Mouse (Mus musculus) stomach, embryonic 16.5 days (tissue): ENCODE results near the gene Ace. TPM values are rescaled to one million over a fixed set of nuclear protein-coding genes. Genes with fewer than 3 reads are reported as not detected.

Source experiments
- ATAC-seq: fragments of 200-750 bp; cut with Nextera tagmentation; 2 replicates; pipeline ENCODE4 v1.8.0; 2017; ENCODE audit warnings: moderate number of reproducible peaks, moderate TSS enrichment; ENCODE audit not compliant: insufficient read depth, low FRiP score
- H3K27ac ChIP-seq: fragments of 300-500 bp; sonication (generic); 2 replicates; pipeline ENCODE4 v1.5.1; 2014; ENCODE audit warnings: low read length
- H3K27me3 ChIP-seq: fragments of 300-500 bp; sonication (generic); 2 replicates; pipeline ENCODE4 v1.6.1; 2014; ENCODE audit warnings: low read length, control low read depth, mixed read lengths; ENCODE audit not compliant: control insufficient read depth, insufficient read depth
- H3K36me3 ChIP-seq: fragments of 300-500 bp; sonication (generic); 2 replicates; pipeline ENCODE4 v1.6.1; 2014; ENCODE audit warnings: low read length; ENCODE audit not compliant: control insufficient read depth, insufficient read depth
- H3K4me1 ChIP-seq: fragments of 300-500 bp; sonication (generic); 2 replicates; pipeline ENCODE4 v1.6.1; 2014; ENCODE audit warnings: low read length, control low read depth, mixed read lengths; ENCODE audit not compliant: control insufficient read depth, insufficient read depth
- H3K4me2 ChIP-seq: fragments of 300-500 bp; sonication (generic); 2 replicates; pipeline ENCODE4 v1.6.1; 2014; ENCODE audit warnings: low read depth, low read length, mixed read lengths
- H3K4me3 ChIP-seq: fragments of 300-500 bp; sonication (generic); replicated peaks from 2 replicates; pipeline ENCODE4 v1.5.1; 2014; ENCODE audit warnings: mild to moderate bottlenecking, low read length
- H3K9ac ChIP-seq: fragments of 300-500 bp; sonication (generic); 2 replicates; pipeline ENCODE4 v1.6.1; 2014; ENCODE audit warnings: low read length
- H3K9me3 ChIP-seq: fragments of 300-500 bp; sonication (generic); replicated peaks from 2 replicates; pipeline ENCODE4 v1.6.1; 2016; ENCODE audit warnings: low read length, control low read depth; ENCODE audit not compliant: control insufficient read depth
- WGBS: fragments of 180-500 bp; shearing (Covaris S2); extraction: QIAGEN DNeasy Blood & Tissue Kit; methylation state at CpG from one replicate; pipeline ENCODE4 v1.1.7; 2014; 5-methylcytosine and 5-hydroxymethylcytosine counted together
- polyA plus RNA-seq: library from polyadenylated mRNA; unstranded; fragments of >200 nt; fragmentation: Nextera tagmentation; extraction: Ambion mirVana; gene quantifications from 2 replicates; pipeline ENCODE4 v1.2.1, GENCODE M21; 2015

Ace gene
- polyA plus RNA-seq, 1 experiment from 2014 or later = 3.3 TPM

DNA sequence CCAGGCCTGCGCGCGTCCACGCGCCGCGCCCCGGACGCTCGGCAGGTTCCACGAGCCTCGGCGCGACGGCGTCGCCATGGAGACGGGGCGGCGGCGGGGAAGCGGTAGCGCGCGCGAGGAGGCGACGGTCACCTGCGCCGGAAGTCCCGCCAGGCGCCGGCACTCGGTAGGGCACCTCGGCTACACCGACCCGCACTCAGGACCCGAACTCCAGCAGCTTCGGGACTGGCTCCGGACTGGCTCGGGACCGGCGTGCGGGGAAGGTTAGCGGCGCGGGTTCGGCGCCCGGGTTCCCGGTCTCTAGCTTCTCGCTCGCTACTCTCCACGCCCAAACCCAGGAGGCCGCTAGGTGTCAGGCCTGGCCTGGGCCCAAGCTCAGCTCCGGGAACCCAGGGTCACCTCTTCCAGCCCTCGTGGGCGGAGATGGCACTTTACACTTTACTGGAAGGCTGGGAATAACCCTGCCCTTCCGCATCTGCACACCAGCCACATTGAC, 23.6 kb upstream of the Ace start:
- no peaks in the 10 kb centered on the region; the same call in 1 of the 2 replicates for H3K27me3 ChIP-seq
- under 1% methylated on average over 59 of the region's 59 CpGs for WGBS
- H3K4me1 ChIP-seq = peaks cover 18% of the 10 kb centered on the region
- peak overlapping the region; percentile 80 for H3K9ac ChIP-seq
- H3K36me3 ChIP-seq = no peaks in the 10 kb centered on the region
- no peaks in the 10 kb centered on the region for H3K9me3 ChIP-seq
- peak overlapping the region; percentile 65 for H3K4me3 ChIP-seq
- H3K4me2 ChIP-seq = peak overlapping the region; percentile 89
- ATAC-seq = peak; percentile 65
- H3K27ac ChIP-seq = peak overlapping the region; percentile 92

DNA sequence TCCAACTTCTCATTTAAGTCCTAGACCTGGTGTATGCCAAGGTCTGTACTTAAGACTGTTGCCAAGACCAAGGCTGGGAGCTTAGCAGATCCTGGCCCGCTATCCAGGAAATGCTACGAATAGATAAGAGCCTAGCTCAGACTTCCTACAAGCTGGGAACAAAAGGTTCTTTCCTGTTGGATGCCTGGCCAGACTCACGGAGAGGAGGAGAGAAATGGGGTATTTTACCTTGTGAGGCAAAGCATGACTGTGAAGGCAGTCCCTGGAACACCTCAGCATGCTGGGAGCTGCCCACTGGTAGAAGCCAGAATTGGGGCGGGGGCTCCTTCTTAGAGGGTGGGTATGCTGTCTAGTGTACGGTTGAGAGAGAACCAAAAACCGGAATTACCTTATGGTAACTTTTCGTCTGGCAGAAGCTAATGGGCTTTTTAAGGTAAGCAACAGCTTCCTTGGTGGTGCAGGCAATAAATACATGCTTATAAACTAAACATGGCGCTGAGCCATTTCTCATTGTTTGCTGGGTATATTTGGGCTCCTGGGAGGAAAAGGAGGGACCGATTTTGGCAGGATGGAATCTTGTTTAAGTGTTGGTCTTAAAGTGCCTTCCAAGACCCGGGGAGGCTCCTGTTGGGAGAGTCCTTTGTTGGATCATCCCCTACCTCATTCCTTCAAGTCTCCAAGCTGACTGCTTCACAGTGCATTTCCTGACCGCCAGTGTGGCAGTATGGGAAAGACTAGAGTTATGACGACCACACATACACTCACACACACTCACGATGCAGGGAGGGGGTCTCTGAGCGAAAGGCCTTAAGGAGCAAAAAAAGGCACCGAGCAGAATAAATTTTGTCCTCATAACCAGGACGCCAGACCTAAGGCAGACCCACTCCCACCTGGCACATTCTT, 22.7 kb upstream of the Ace start:
- H3K9me3 ChIP-seq = no peaks in the 10 kb centered on the region
- 0 out of 2 replicates have a peak, but pooled peaks have one; percentile 18 for ATAC-seq
- no peaks in the 10 kb centered on the region; the same call in 1 of the 2 replicates for H3K27me3 ChIP-seq
- 62% methylated on average over 16 of the region's 16 CpGs for WGBS
- H3K9ac ChIP-seq = peak overlapping the region; percentile 52; the same call in 1 of the 2 replicates
- H3K4me2 ChIP-seq = peak overlapping the region; percentile 89
- peaks cover 18% of the 10 kb centered on the region for H3K4me1 ChIP-seq
- H3K4me3 ChIP-seq = peak overlapping the region; percentile 65
- peak overlapping the region; percentile 92 for H3K27ac ChIP-seq
- no peaks in the 10 kb centered on the region for H3K36me3 ChIP-seq

DNA sequence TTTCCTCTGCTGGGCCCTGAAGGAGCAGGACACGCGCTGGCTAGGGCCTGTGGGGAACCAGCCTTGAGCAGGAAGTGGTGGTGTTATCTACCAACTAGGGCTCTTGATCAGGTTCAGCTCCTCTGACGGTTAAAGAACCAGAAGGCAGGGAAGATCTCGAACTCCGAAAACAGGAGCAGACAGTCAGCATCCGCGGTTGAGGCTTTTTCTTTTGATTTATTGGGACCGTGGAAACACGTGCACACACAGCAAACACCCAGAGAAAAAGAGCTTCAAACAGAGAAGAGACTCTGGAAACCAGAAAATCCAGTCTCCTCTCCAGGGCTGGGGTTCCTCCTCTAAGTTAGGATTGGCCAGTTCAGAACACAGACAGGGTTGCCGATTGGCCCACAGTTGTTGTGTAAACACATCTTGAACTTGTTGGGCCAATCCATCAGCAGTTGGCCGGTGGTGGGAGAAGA, 21.0 kb upstream of the Ace start:
- 0 out of 2 replicates have a peak overlapping the region, but pooled peaks have one; percentile 1 for H3K4me2 ChIP-seq
- no peak overlapping the region for H3K4me3 ChIP-seq
- peak overlapping the region; percentile 80 for H3K27ac ChIP-seq
- H3K36me3 ChIP-seq = no peaks in the 10 kb centered on the region
- H3K9ac ChIP-seq = no peak overlapping the region
- no peaks in the 10 kb centered on the region for H3K9me3 ChIP-seq
- H3K27me3 ChIP-seq = no peaks in the 10 kb centered on the region; the same call in 1 of the 2 replicates
- peaks cover 18% of the 10 kb centered on the region for H3K4me1 ChIP-seq
- 30% methylated on average over 11 of the region's 11 CpGs for WGBS
- ATAC-seq = no peak

DNA sequence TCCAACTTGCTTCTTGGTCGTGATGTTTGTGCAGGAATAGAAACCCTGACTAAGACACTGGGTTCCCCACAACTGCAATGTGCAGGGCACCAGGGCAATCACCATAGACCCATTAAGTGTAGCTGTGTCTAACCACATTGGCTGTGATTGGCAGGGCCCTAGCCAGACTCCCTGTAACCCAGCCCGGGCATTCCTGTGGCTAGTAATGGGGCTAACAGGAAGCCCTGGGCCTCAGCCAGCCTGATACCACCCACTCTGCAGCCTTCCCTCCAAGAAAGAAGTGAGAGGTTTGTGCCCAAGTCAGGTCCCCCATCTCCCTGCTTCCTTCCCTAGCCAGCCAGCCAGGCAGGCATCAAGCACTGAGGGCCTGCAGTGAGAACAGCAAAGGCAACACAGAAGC, 19.5 kb upstream of the Ace start:
- H3K4me1 ChIP-seq = peaks cover 18% of the 10 kb centered on the region
- H3K36me3 ChIP-seq = no peaks in the 10 kb centered on the region
- no peak overlapping the region for H3K27ac ChIP-seq
- no peak overlapping the region for H3K9ac ChIP-seq
- no peak overlapping the region for H3K4me2 ChIP-seq
- H3K9me3 ChIP-seq = no peaks in the 10 kb centered on the region
- H3K4me3 ChIP-seq = no peak overlapping the region
- ATAC-seq = no peak
- WGBS = 82% methylated on average over 2 of the region's 2 CpGs
- H3K27me3 ChIP-seq = no peaks in the 10 kb centered on the region; the same call in 1 of the 2 replicates

DNA sequence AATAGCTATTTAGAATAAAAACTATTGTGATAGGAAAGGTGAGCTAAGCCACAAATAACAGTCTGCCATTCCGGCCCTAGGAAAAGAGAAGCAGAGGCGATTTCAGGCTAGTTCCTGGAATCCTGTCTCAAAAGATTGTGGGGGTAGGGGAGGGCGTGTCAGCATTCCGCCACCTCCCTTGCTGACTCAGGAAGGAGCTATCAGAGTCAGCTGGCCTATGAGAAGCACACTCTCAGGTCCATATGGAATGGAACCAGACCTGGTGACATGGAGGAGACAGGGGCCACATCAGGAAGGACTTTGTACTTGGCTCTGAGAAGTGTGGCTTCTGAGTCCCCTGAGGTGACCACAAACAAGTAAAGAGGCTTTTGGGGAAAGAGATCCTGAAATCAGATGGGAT, 17.2 kb upstream of the Ace start:
- Histone ChIP-seq H3K36me3 (no peaks in the 10 kb centered on the region), H3K9ac (no peak overlapping the region), H3K27ac (no peak overlapping the region), H3K27me3 (no peaks in the 10 kb centered on the region), H3K4me1 (peaks cover 9% of the 10 kb centered on the region), H3K4me2 (no peak overlapping the region), H3K4me3 (no peak overlapping the region), H3K9me3 (no peaks in the 10 kb centered on the region)
- no peak for ATAC-seq
- 55% methylated on average over 4 of the region's 4 CpGs for WGBS

DNA sequence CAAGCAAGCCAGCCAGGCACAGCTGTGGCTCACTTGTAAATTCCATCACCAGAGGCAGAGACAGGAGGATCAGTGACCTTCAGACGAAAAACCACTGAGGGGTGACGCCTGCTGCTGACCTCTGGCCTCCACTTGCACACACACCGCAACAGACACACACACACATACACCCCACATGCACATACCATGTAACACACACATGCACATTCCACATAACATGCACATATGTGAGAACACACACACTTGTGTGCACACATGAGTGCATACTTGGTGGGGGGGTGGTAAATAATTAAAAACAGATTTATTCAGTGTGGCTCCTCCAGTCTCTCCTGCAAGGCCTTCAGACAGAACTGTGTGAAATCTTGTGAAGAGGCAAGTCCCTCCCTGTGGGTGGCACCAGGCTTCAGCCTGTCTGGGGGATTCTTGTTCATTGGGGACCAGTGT, 16.1 kb upstream of the Ace start:
- no peak for ATAC-seq
- Histone ChIP-seq H3K4me1 (peaks cover 6% of the 10 kb centered on the region; the same call in 1 of the 2 replicates), H3K9me3 (no peaks in the 10 kb centered on the region), H3K9ac (no peak overlapping the region), H3K4me3 (no peak overlapping the region), H3K27ac (no peak overlapping the region), H3K4me2 (no peak overlapping the region), H3K36me3 (no peaks in the 10 kb centered on the region), H3K27me3 (no peaks in the 10 kb centered on the region)
- WGBS = 57% methylated on average over 3 of the region's 3 CpGs

DNA sequence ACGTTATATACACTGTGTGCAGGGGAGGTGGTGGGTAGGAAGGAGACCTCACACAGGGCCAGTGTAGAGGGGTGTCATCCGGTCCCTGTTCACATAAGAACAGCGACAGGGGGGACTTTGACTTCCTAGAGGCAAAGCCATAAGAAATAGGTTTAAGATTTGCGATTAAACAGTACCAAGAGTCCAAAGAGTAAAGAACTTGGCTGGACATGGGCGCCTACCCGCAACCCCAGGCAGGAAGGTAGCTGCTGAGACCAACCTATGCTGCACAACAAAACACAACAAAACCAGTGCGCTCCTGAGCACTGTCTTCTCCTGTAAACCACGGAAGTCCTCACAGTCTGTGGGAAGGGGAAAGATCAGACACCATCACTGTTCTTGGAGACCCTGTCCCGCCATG, 15.6 kb upstream of the Ace start:
- no peaks in the 10 kb centered on the region for H3K27me3 ChIP-seq
- H3K4me2 ChIP-seq = no peak overlapping the region
- no peaks in the 10 kb centered on the region for H3K36me3 ChIP-seq
- peaks cover 2% of the 10 kb centered on the region; the same call in 1 of the 2 replicates for H3K4me1 ChIP-seq
- no peaks in the 10 kb centered on the region for H3K9me3 ChIP-seq
- no peak overlapping the region for H3K9ac ChIP-seq
- 83% methylated on average over 9 of the region's 9 CpGs for WGBS
- no peak for ATAC-seq
- no peak overlapping the region for H3K4me3 ChIP-seq
- no peak overlapping the region for H3K27ac ChIP-seq

DNA sequence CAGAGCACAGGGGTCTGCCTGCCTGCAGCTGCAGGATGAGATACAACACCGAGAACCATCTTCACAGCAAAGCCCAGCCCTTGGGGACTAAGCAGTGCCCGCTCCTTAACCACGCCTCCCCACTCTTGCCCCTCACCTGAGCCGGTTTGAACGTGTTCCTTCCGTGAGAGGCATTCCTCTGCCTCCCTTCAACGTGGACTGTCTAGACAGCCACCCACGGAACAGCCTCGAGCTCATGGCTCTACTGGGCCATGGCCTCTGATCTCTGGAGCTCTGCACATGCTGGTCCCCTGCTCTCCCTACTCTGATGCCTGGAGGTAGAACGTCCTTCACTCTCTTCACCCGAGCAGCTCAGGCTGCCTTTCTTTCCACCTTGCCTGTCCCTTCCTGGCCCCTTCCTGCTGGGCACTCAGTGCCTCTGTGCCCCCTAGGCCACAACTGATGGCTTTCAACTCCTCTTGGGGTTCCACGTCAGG, 14.8 kb upstream of the Ace start, which contains the start of gene Cyb561:
TSS of gene Cyb561 (minus strand) at position 426 of the 476 bp plus-strand sequence.
- no peaks in the 10 kb centered on the region for H3K36me3 ChIP-seq
- H3K4me2 ChIP-seq = no peak within 1 kb of the TSS
- 67% methylated on average over 12 of the region's 12 CpGs for WGBS
- H3K4me3 ChIP-seq = no peak within 1 kb of the TSS
- no peaks in the 10 kb centered on the region for H3K4me1 ChIP-seq
- no peak for ATAC-seq
- no peak within 1 kb of the TSS for H3K9ac ChIP-seq
- H3K9me3 ChIP-seq = no peaks in the 10 kb centered on the region
- no peaks in the 10 kb centered on the region for H3K27me3 ChIP-seq
- H3K27ac ChIP-seq = peak within 1 kb of the TSS; percentile 48

DNA sequence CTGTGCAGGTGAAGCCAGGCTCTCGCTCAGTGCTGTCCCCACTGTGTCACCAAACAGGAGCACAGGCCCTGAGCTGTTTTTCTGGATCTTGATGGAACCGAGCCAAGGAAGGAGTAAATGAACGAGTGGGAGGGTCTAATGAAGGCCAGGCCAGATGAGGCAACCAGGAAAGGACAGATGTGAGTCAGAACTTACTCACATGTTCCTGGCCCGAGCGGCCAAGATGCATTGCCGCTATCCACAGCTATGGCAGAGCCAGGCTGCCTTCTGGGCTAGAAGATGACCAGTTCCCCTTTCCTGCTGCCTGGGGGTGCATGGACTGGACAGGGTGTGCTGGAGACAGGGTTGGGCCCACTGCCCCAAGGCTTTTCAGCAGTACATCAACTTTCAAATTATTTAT, 14.3 kb upstream of the Ace start:
- Histone ChIP-seq H3K27me3 (no peaks in the 10 kb centered on the region), H3K36me3 (no peaks in the 10 kb centered on the region), H3K27ac (peak overlapping the region; percentile 48), H3K4me1 (no peaks in the 10 kb centered on the region), H3K9ac (no peak overlapping the region), H3K4me3 (no peak overlapping the region), H3K9me3 (no peaks in the 10 kb centered on the region), H3K4me2 (no peak overlapping the region)
- peak; percentile 58; the same call in 1 of the 2 replicates for ATAC-seq
- 61% methylated on average over 6 of the region's 6 CpGs for WGBS
